Mouse (Mus musculus): ENCODE data around the gene Olfr1342. TPM values are rescaled to one million over a fixed set of nuclear protein-coding genes. Genes with fewer than 3 reads are reported as not detected.

Gene Olfr1342
- polyA plus RNA-seq (2012; rRNA removed), result not detected in 2 replicates

DNA sequence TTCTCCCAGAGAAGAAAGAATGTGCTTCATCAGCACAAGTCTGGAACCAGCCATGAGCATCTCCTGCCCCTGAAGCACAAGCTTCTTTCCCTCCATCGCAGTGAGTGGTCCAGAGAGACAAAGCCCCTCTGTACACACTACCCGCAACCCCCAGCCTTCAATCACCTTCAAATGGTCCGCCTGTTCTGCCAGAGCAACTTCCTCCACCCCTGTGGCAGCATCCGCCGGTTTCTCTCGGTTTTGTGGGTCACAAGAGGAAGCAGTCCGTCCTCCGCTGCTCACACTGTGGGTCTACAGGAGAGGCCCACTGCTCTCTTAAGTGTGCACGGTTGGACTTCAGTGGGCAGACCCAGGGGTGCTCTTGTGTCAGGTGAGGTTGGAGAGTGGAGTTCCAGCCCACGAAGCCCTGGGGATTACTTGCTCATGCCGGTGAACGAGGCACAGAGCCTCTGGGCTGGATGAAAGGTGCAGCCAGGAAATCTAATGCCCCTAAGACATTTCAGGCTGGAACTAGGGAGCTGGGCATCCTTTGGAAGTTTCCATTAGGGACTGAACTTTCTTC is at the start of gene Olfr1342:
TSS of gene Olfr1342 (minus strand) at position 345 of the 562 bp plus-strand sequence.

DNA sequence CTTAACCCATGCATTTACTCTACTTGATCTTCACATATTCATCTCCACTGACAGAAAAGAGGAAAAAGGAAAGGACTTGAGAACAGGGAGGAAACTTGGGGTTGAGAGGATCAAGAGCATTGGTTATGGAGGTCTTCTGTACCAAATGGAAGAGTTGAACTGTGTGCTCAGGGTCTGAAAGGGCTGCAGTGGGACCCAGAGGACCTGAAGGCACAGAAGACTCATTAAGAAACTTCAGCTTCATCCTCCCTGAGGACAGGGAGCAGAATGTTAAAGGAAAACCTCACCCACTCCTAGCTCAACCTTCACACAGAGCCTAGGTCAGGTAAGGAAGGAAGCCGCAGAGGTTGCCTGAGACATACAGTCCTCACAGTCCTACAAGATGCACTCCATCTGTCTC is 39.3 kb upstream of the Olfr1342 start, which contains the start of gene Olfr1339:
TSS of gene Olfr1339 (plus strand) at position 301 of the 400 bp plus-strand sequence.

DNA sequence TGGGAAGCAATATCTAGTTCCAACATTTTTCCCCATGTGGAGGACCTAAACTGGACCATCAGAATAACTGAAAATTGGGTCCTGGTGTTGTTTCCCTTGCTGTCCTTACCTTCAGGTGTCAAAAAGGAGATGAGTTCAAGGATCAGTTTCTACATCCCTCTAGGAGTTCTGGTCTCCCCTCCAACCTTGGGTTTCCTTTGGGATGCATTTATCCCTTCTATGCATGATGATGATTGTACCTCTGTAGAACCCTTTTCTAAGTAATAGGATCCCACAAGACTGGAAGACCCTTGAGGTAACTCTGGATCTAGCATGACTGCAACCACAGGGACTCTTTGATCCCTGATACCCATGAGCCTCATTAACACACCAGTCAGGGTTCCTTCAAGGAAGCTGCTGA is 27.3 kb upstream of the Olfr1342 start, which contains the start of gene Olfr1340:
TSS of gene Olfr1340 (plus strand) at position 301 of the 400 bp plus-strand sequence.

GRCm38 (mm10) chr4:118703223-118703622 is 10.7 kb upstream of the Olfr1342 start, which contains the start of gene Olfr1341:
Olfr1341 (plus strand) TSS chr4:118703523.

GRCm38 (mm10) chr4:118658652-118659051 is 33.9 kb downstream of the Olfr1342 start, which contains the start of gene Olfr62:
Olfr62 (plus strand) TSS chr4:118658952.

Other genes starting within 250 kb of the Olfr1342 start
- gene Mpl, start 235.2 kb downstream of the Olfr1342 start, polyA plus RNA-seq (2012; rRNA removed), result 4.6 and 5.2 TPM in 2 replicates
- gene Tie1, start 202.7 kb downstream of the Olfr1342 start, polyA plus RNA-seq (2012; rRNA removed), result 4.7 and 5.5 TPM in 2 replicates
- gene 2610528J11Rik, start 165.8 kb downstream of the Olfr1342 start, polyA plus RNA-seq (2012; rRNA removed), result 3.9 and 5.4 TPM in 2 replicates
- gene Tmem125, start 148.7 kb downstream of the Olfr1342 start, polyA plus RNA-seq (2012; rRNA removed), result 0.99 and 1.0 TPM in 2 replicates
- 0.53 and 0.67 TPM in 2 replicates for gene Cfap57, start 72.0 kb downstream of the Olfr1342 start, polyA plus RNA-seq (2012; rRNA removed)
- gene Ebna1bp2, start 72.0 kb downstream of the Olfr1342 start, polyA plus RNA-seq (2012; rRNA removed), result 60.5 and 62.5 TPM in 2 replicates
- gene Olfr62, start 33.8 kb downstream of the Olfr1342 start, polyA plus RNA-seq (2012; rRNA removed), result not detected in 2 replicates
- not detected in 2 replicates for gene Olfr1341, start 10.8 kb upstream of the Olfr1342 start, polyA plus RNA-seq (2012; rRNA removed)
- not detected in 2 replicates for gene Olfr1340, start 27.4 kb upstream of the Olfr1342 start, polyA plus RNA-seq (2012; rRNA removed)
- not detected in 2 replicates for gene Olfr1339, start 39.4 kb upstream of the Olfr1342 start, polyA plus RNA-seq (2012; rRNA removed)
- gene Olfr1338, start 66.0 kb upstream of the Olfr1342 start, polyA plus RNA-seq (2012; rRNA removed), result not detected in 2 replicates
- gene Olfr1337, start 89.8 kb upstream of the Olfr1342 start, polyA plus RNA-seq (2012; rRNA removed), result not detected in 2 replicates
- not detected in 2 replicates for gene Olfr1335, start 117.2 kb upstream of the Olfr1342 start, polyA plus RNA-seq (2012; rRNA removed)
- not detected in 2 replicates for gene Olfr1333, start 143.5 kb upstream of the Olfr1342 start, polyA plus RNA-seq (2012; rRNA removed)
- gene Olfr1331, start 171.9 kb upstream of the Olfr1342 start, polyA plus RNA-seq (2012; rRNA removed), result not detected in 2 replicates
- not detected in 2 replicates for gene Olfr1330, start 195.8 kb upstream of the Olfr1342 start, polyA plus RNA-seq (2012; rRNA removed)
- gene Olfr1329, start 224.7 kb upstream of the Olfr1342 start, polyA plus RNA-seq (2012; rRNA removed), result not detected in 2 replicates
- gene Olfr1328, start 245.9 kb upstream of the Olfr1342 start, polyA plus RNA-seq (2012; rRNA removed), result not detected in 2 replicates

Data from liver, embryonic 14 days (tissue).